Mouse (Mus musculus) E14TG2a.4 (cell line): ENCODE results near the gene Bag2.

Experiments used
- CTCF ChIP-seq: conservative IDR thresholded peaks from 2 replicates; pipeline ENCODE4 v1.5.1; 2014; ENCODE audit warnings: low read length
- NANOG ChIP-seq: IDR thresholded peaks from 2 replicates; pipeline ENCODE4 v1.6.1; 2014; ENCODE audit warnings: borderline replicate concordance, low read length, mixed read lengths
- POU5F1 ChIP-seq: IDR thresholded peaks from 2 replicates; pipeline ENCODE4 v1.6.1; 2014; ENCODE audit warnings: low read length, borderline replicate concordance

DNA sequence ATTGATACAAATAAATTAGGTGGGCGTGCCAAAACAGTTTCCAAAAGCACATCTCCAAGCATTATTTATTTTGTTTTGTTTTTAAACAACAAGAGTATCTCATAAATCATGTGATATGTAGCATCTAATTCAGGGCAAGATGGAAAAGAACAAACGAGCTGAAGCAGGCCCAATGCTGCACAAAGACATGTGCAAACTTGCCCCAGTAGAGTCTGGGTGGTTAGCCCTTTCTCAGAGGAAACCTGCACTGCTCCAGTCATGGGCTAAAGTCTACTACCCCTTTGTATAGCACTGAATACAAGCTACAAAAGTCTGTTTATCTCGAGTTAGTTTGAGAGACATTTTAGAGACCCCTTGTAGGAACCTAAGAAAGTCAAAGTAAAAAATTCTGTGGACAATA is 42.0 kb upstream of the Bag2 start:
- TF ChIP-seq CTCF (no peak), NANOG (no peak), POU5F1 (no peak)
